Mouse (Mus musculus): ENCODE results near the gene Smr3a.

GRCm38 (mm10) chr5:87982468-87983214 is 19.7 kb upstream of the Smr3a start:
- no peak for TF ChIP-seq CTCF (IDR thresholded peaks at IDR 0.05; ENCODE audit: extremely low read depth, insufficient read depth, low read length)
- no peak for TF ChIP-seq POLR2A (IDR thresholded peaks at IDR 0.05; ENCODE audit: extremely low read depth, insufficient read depth, low read length)

All from cortical plate, adult 2 months (tissue).